Mouse (Mus musculus) adrenal gland, postnatal 36 days (tissue): ENCODE data around the gene Lsm2. TPM values are rescaled to one million over a fixed set of nuclear protein-coding genes. Genes with fewer than 3 reads are reported as not detected.
"Not testable (repeated sequence)": the region's sequence is repeated elsewhere in the genome, so short reads cannot be mapped to it uniquely, and the experiment has no call there.

Experiments used
- DNase-seq, 2 experiments: peaks; one replicate each; pipeline ENCODE4 v3.0.0; 2021; ENCODE audit warnings: mixed read lengths in 1 of 2
- total RNA-seq, 2 experiments: library from RNA; stranded (reverse); gene quantifications; 2 replicates each; pipeline ENCODE4 v1.2.3; 2021

Gene Lsm2
- total RNA-seq, 2 experiments from 2014 or later: 35.2 to 35.5 TPM

- no peak for DNase-seq
Measured at GRCm38 (mm10) chr17:35031272-35031671, 49.6 kb downstream of the Lsm2 start.

- DNase-seq: no peak
Measured at GRCm38 (mm10) chr17:35031880-35032279, 50.2 kb downstream of the Lsm2 start.

- DNase-seq: no peak
Measured at GRCm38 (mm10) chr17:35032323-35032870, 50.7 kb downstream of the Lsm2 start.

- DNase-seq: not testable (repeated sequence)
Measured at GRCm38 (mm10) chr17:35033703-35034102, 52.0 kb downstream of the Lsm2 start.

GRCm38 (mm10) chr17:35034896-35035295, 53.2 kb downstream of the Lsm2 start:
- DNase-seq: no peak

Other genes with a start within 250 kb of the Lsm2 start
- 100 to 1,000 TPM; 140 to 152 TPM for gene C4b, start 238.0 kb upstream of the Lsm2 start, total RNA-seq
- gene Cyp21a1, start 177.3 kb upstream of the Lsm2 start, total RNA-seq: 1,000 to 10,000 TPM; 6,006 to 9,312 TPM
- 10 to 100 TPM; 35.8 to 57.5 TPM for gene Stk19, start 144.9 kb upstream of the Lsm2 start, total RNA-seq
- gene Dxo, start 144.8 kb upstream of the Lsm2 start, total RNA-seq: 10 to 100 TPM; 66.9 to 67.3 TPM
- 10 to 100 TPM; 59.5 to 59.9 TPM for gene Skiv2l, start 131.7 kb upstream of the Lsm2 start, total RNA-seq
- gene Nelfe, start 131.5 kb upstream of the Lsm2 start, total RNA-seq: 10 to 100 TPM; 52.6 to 53.4 TPM
- gene Cfb, start 119.3 kb upstream of the Lsm2 start, total RNA-seq: 10 to 100 TPM; 11.4 to 20.9 TPM
- 10 to 100 TPM; 10.4 to 17.4 TPM for gene Zbtb12, start 102.4 kb upstream of the Lsm2 start, total RNA-seq
- not detected for gene Gm20547, start 99.8 kb upstream of the Lsm2 start, total RNA-seq
- 100 to 1,000 TPM in 1 of 2 experiments, 10 to 100 TPM in 1; 85.2 to 119 TPM for gene C2, start 83.6 kb upstream of the Lsm2 start, total RNA-seq
- gene Ehmt2, start 83.4 kb upstream of the Lsm2 start, total RNA-seq: 100 to 1,000 TPM; 124 to 143 TPM
- gene Slc44a4, start 67.4 kb upstream of the Lsm2 start, total RNA-seq: 1 to 10 TPM in 1 of 2 experiments, under 1 TPM in 1; 0.83 to 1.7 TPM
- gene Neu1, start 50.6 kb upstream of the Lsm2 start, total RNA-seq: 10 to 100 TPM; 25.4 to 27.4 TPM
- gene Hspa1b, start 22.6 kb upstream of the Lsm2 start, total RNA-seq: 100 to 1,000 TPM in 1 of 2 experiments, 10 to 100 TPM in 1; 80.1 to 206 TPM
- not detected for gene Gm20481, start 11.9 kb upstream of the Lsm2 start, total RNA-seq
- 10 to 100 TPM; 36.0 to 86.1 TPM for gene Hspa1a, start 9.7 kb upstream of the Lsm2 start, total RNA-seq
- under 1 TPM; 0.20 to 0.36 TPM for gene Hspa1l, start 9.2 kb upstream of the Lsm2 start, total RNA-seq
- 10 to 100 TPM; 61.5 to 62.9 TPM for gene Vars, start 19.1 kb downstream of the Lsm2 start, total RNA-seq
- gene Vwa7, start 34.7 kb downstream of the Lsm2 start, total RNA-seq: under 1 TPM; 0.53 to 0.59 TPM
- gene Sapcd1, start 46.2 kb downstream of the Lsm2 start, total RNA-seq: 1 to 10 TPM in 1 of 2 experiments, under 1 TPM in 1; 0.82 to 1.3 TPM
- 1 to 10 TPM in 1 of 2 experiments, under 1 TPM in 1; 0.95 to 1.6 TPM for gene Msh5, start 64.9 kb downstream of the Lsm2 start, total RNA-seq
- gene Clic1, start 68.1 kb downstream of the Lsm2 start, total RNA-seq: 100 to 1,000 TPM in 1 of 2 experiments, 10 to 100 TPM in 1; 83.6 to 109 TPM
- gene Ddah2, start 77.2 kb downstream of the Lsm2 start, total RNA-seq: 10 to 100 TPM; 16.1 to 18.2 TPM
- under 1 TPM in 1 of 2 experiments, not detected in 1; 0.56 TPM for gene Ly6g6c, start 83.5 kb downstream of the Lsm2 start, total RNA-seq
- not detected for gene Mpig6b, start 84.3 kb downstream of the Lsm2 start, total RNA-seq
- under 1 TPM in 1 of 2 experiments, not detected in 1; 0.50 TPM for gene Ly6g6e, start 95.0 kb downstream of the Lsm2 start, total RNA-seq
- gene Ly6g6d, start 96.2 kb downstream of the Lsm2 start, total RNA-seq: under 1 TPM in 1 of 2 experiments, not detected in 1; 0.43 TPM
- not detected for gene Ly6g6f, start 103.7 kb downstream of the Lsm2 start, total RNA-seq
- gene Abhd16a, start 107.4 kb downstream of the Lsm2 start, total RNA-seq: 10 to 100 TPM; 73.9 to 89.4 TPM
- gene Ly6g5c, start 126.4 kb downstream of the Lsm2 start, total RNA-seq: not detected
- gene Ly6g5b, start 133.6 kb downstream of the Lsm2 start, total RNA-seq: under 1 TPM; 0.26 to 0.43 TPM
- 10 to 100 TPM; 11.1 to 12.1 TPM for gene Gpank1, start 139.6 kb downstream of the Lsm2 start, total RNA-seq
- 100 to 1,000 TPM; 207 to 209 TPM for gene Csnk2b, start 140.2 kb downstream of the Lsm2 start, total RNA-seq
- 10 to 100 TPM; 25.0 to 29.5 TPM for gene D17H6S53E, start 144.5 kb downstream of the Lsm2 start, total RNA-seq
- not detected for gene Apom, start 150.2 kb downstream of the Lsm2 start, total RNA-seq
- 100 to 1,000 TPM; 372 to 389 TPM for gene Bag6, start 153.3 kb downstream of the Lsm2 start, total RNA-seq
- gene Prrc2a, start 183.0 kb downstream of the Lsm2 start, total RNA-seq: 100 to 1,000 TPM; 212 to 261 TPM
- gene Aif1, start 194.2 kb downstream of the Lsm2 start, total RNA-seq: 1 to 10 TPM; 3.8 to 4.4 TPM
- gene Lst1, start 206.6 kb downstream of the Lsm2 start, total RNA-seq: 1 to 10 TPM; 4.4 to 4.8 TPM
- gene Ltb, start 212.6 kb downstream of the Lsm2 start, total RNA-seq: 1 to 10 TPM in 1 of 2 experiments, under 1 TPM in 1; 0.89 to 6.6 TPM
- gene Tnf, start 220.1 kb downstream of the Lsm2 start, total RNA-seq: under 1 TPM; 0.23 to 0.36 TPM
- gene Lta, start 223.5 kb downstream of the Lsm2 start, total RNA-seq: under 1 TPM; 0.36 to 0.40 TPM
- not detected for gene Gm16181, start 239.0 kb downstream of the Lsm2 start, total RNA-seq